Mouse (Mus musculus): ENCODE data around the gene Kctd10.

The Kctd10 gene

GRCm38 (mm10) chr5:114378177-114378920, 2.0 kb downstream of the Kctd10 start:
- DNase-seq: no peak

- DNase-seq: peak; percentile 37
Measured at GRCm38 (mm10) chr5:114374409-114375213, 5.7 kb downstream of the Kctd10 start.

GRCm38 (mm10) chr5:114373581-114373980, 6.7 kb downstream of the Kctd10 start:
- DNase-seq: no peak

GRCm38 (mm10) chr5:114373174-114373573, 7.1 kb downstream of the Kctd10 start:
- DNase-seq: peak; percentile 59

- no peak for DNase-seq
Measured at GRCm38 (mm10) chr5:114372565-114372964, 7.7 kb downstream of the Kctd10 start.

GRCm38 (mm10) chr5:114371731-114372473, 8.4 kb downstream of the Kctd10 start:
- DNase-seq: no peak

GRCm38 (mm10) chr5:114371331-114371730, 9.0 kb downstream of the Kctd10 start:
- DNase-seq: no peak

GRCm38 (mm10) chr5:114370371-114370776, 9.9 kb downstream of the Kctd10 start:
- DNase-seq: peak; percentile 70

- no peak for DNase-seq
Measured at GRCm38 (mm10) chr5:114369921-114370320, 10.4 kb downstream of the Kctd10 start.

GRCm38 (mm10) chr5:114368803-114369496, 11.4 kb downstream of the Kctd10 start:
- DNase-seq: no peak

- DNase-seq: no peak
Measured at GRCm38 (mm10) chr5:114368121-114368520, 12.2 kb downstream of the Kctd10 start.

- peak; percentile 47 for DNase-seq
Measured at GRCm38 (mm10) chr5:114365043-114365752, 15.1 kb downstream of the Kctd10 start.

GRCm38 (mm10) chr5:114360968-114361367, 19.3 kb downstream of the Kctd10 start:
- no peak for DNase-seq

- no peak for DNase-seq
Measured at GRCm38 (mm10) chr5:114359586-114359985, 20.7 kb downstream of the Kctd10 start.

- DNase-seq: no peak
Measured at GRCm38 (mm10) chr5:114358833-114359232, 21.5 kb downstream of the Kctd10 start.

- DNase-seq: no peak
Measured at GRCm38 (mm10) chr5:114356936-114357751, 23.2 kb downstream of the Kctd10 start.

- DNase-seq: peak; percentile 77
Measured at GRCm38 (mm10) chr5:114356250-114356935, 23.9 kb downstream of the Kctd10 start.

GRCm38 (mm10) chr5:114351490-114351889, 28.8 kb downstream of the Kctd10 start:
- DNase-seq: no peak

- DNase-seq: no peak
Measured at GRCm38 (mm10) chr5:114347005-114347404, 33.3 kb downstream of the Kctd10 start.

- DNase-seq: no peak
Measured at GRCm38 (mm10) chr5:114345538-114345937, 34.8 kb downstream of the Kctd10 start.

GRCm38 (mm10) chr5:114343612-114344011, 36.7 kb downstream of the Kctd10 start:
- DNase-seq: no peak
